Mouse (Mus musculus) heart, embryonic 15.5 days (tissue): ENCODE data around the gene Eva1c. TPM values are rescaled to one million over a fixed set of nuclear protein-coding genes. Genes with fewer than 3 reads are reported as not detected.

ENCODE experiments used
- ATAC-seq: fragments of 200-750 bp; cut with Nextera tagmentation; replicated peaks from 2 replicates; pipeline ENCODE4 v1.8.0; 2017; ENCODE audit warnings: low read depth, moderate TSS enrichment; ENCODE audit not compliant: insufficient number of reproducible peaks, insufficient read depth, low FRiP score
- H3K27ac ChIP-seq: fragments of 300-500 bp; sonication (generic); 2 replicates; pipeline ENCODE4 v1.5.1; 2015; ENCODE audit warnings: mild to moderate bottlenecking, inconsistent platforms
- H3K27me3 ChIP-seq: fragments of 300-500 bp; sonication (generic); 2 replicates; pipeline ENCODE4 v1.6.1; 2015; ENCODE audit warnings: inconsistent platforms
- H3K36me3 ChIP-seq: fragments of 300-500 bp; sonication (generic); 2 replicates; pipeline ENCODE4 v1.6.1; 2015; ENCODE audit warnings: mild to moderate bottlenecking, inconsistent platforms
- H3K4me1 ChIP-seq: fragments of 300-500 bp; sonication (generic); replicated peaks from 2 replicates; pipeline ENCODE4 v1.6.1; 2015; ENCODE audit warnings: inconsistent platforms
- H3K4me2 ChIP-seq: fragments of 300-500 bp; sonication (generic); 2 replicates; pipeline ENCODE4 v1.6.1; 2015; ENCODE audit warnings: inconsistent platforms, mild to moderate bottlenecking, moderate library complexity
- H3K4me3 ChIP-seq: fragments of 300-500 bp; sonication (generic); 2 replicates; pipeline ENCODE4 v1.5.1; 2015; ENCODE audit warnings: mild to moderate bottlenecking, inconsistent platforms
- H3K9ac ChIP-seq: fragments of 300-500 bp; sonication (generic); 2 replicates; pipeline ENCODE4 v1.6.1; 2015; ENCODE audit warnings: mild to moderate bottlenecking, inconsistent platforms
- H3K9me3 ChIP-seq: fragments of 300-500 bp; sonication (generic); replicated peaks from 2 replicates; pipeline ENCODE4 v1.6.1; 2016; ENCODE audit warnings: inconsistent platforms
- whole genome bisulfite sequencing: fragments of 180-500 bp; shearing (Covaris S2); methylation state at CpG from one replicate; pipeline ENCODE4 v1.1.7; 2015; ENCODE audit warnings: mixed read lengths; 5-methylcytosine and 5-hydroxymethylcytosine counted together
- microRNA-seq: library from miRNA; unstranded; fragments of <30 nt; microRNA quantifications from one replicate; pipeline ENCODE4, GENCODE M21; 2016
- polyA plus RNA-seq: library from polyadenylated mRNA; unstranded; fragments of >200 nt; fragmentation: Nextera tagmentation; extraction: Ambion mirVana; gene quantifications from 2 replicates; pipeline ENCODE4 v1.2.1, GENCODE M21; 2015

The Eva1c gene
- polyA plus RNA-seq, 1 experiment from 2014 or later = 3.2 TPM

DNA sequence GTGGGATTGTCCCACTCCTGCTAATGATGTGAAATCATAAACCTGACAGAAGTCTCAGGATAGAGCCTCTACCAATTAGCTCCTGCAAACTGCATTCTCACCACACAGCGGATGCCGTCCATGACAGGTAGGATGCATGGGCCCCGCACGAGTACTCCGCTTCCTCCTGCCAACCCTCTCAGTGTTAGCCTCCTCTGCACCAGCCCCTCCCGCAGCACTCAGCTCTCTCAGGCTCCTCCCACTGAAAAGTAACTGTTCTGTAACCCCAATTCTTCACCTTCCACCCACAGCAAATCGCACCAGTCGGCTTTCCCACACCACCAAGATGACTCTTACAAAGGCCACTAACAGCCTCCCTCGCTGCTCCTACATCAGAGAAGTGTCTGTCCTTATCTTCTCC lies 126.6 kb downstream of the Eva1c start:
- Histone ChIP-seq H3K9me3 (no peaks in the 10 kb centered on the region), H3K27me3 (no peaks in the 10 kb centered on the region), H3K36me3 (no peaks in the 10 kb centered on the region), H3K4me2 (no peak overlapping the region), H3K27ac (no peak overlapping the region), H3K9ac (no peak overlapping the region), H3K4me1 (no peaks in the 10 kb centered on the region), H3K4me3 (no peak overlapping the region)
- WGBS = 87% methylated on average over 9 of the region's 9 CpGs
- ATAC-seq = no peak

GRCm38 (mm10) chr16:90953770-90954169 lies 127.3 kb downstream of the Eva1c start:
- no peak for ATAC-seq

More at GRCm38 (mm10) chr16:90953770-90954169, 127.3 kb downstream of the Eva1c start:
- H3K36me3 ChIP-seq = no peaks in the 10 kb centered on the region; the same call in 1 of the 2 replicates
- no peaks in the 10 kb centered on the region for H3K9me3 ChIP-seq
- H3K4me1 ChIP-seq = no peaks in the 10 kb centered on the region
- 92% methylated on average over 6 of the region's 6 CpGs for WGBS
- H3K9ac ChIP-seq = no peak overlapping the region
- no peaks in the 10 kb centered on the region for H3K27me3 ChIP-seq
- H3K27ac ChIP-seq = no peak overlapping the region
- no peak overlapping the region for H3K4me3 ChIP-seq
- H3K4me2 ChIP-seq = no peak overlapping the region

Small RNA genes within 50 kb of the gene (microRNA-seq; reads per million reads assigned to microRNA genes)
- gene Gm22933 = not detected

Other genes with a start within 250 kb of the Eva1c start
- 31.2 and 32.8 TPM in 2 replicates for gene Mis18a, start 99.3 kb upstream of the Eva1c start, polyA plus RNA-seq
- 31.7 and 32.2 TPM in 2 replicates for gene Mrap, start 88.5 kb upstream of the Eva1c start, polyA plus RNA-seq
- 6.2 and 6.8 TPM in 2 replicates for gene Urb1, start 16.3 kb upstream of the Eva1c start, polyA plus RNA-seq
- 43.9 and 44.2 TPM in 2 replicates for gene Cfap298, start 108.4 kb downstream of the Eva1c start, polyA plus RNA-seq
- 10.3 and 11.4 TPM in 2 replicates for gene Synj1, start 184.6 kb downstream of the Eva1c start, polyA plus RNA-seq
- gene Paxbp1, start 217.8 kb downstream of the Eva1c start, polyA plus RNA-seq = 36.8 and 36.9 TPM in 2 replicates